Mouse (Mus musculus): ENCODE data around the gene Lrig3.

The Lrig3 gene

DNA sequence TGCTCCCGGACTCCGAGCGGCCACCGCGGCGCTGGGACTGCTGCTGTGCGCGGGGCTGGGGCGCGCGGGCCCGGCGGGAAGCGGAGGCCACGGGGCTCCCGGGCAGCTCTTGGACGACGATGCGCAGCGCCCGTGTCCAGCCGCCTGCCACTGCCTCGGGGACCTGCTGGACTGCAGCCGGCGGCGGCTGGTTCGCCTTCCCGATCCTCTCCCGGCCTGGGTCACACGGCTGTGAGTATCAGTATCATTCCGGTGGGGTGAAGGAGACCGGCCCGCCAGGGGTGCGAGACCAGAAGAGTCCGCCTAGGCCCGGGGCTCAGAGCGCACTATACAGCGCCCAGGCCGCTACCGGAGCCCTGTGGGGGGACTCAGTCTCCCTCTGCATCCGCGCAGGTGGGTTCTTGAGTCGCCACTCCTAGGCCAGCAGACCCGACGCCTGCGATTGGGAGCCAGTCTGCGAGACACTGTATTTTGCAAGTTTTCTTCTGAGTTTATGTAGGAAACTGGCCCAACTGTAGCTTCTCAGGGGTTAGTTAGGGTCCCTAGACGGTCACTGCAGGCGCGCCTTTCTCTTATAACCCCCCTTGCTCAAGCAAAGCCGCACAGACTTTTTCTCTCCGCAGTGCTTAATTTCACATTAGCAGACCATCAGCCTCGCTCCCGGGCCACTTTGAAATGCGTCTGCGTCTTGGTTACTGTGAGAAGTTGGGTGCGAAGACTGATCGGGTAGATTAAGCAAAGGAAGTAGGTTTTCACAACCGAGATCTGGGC lies 698 bp downstream of the Lrig3 start:
- no peak for DNase-seq

DNA sequence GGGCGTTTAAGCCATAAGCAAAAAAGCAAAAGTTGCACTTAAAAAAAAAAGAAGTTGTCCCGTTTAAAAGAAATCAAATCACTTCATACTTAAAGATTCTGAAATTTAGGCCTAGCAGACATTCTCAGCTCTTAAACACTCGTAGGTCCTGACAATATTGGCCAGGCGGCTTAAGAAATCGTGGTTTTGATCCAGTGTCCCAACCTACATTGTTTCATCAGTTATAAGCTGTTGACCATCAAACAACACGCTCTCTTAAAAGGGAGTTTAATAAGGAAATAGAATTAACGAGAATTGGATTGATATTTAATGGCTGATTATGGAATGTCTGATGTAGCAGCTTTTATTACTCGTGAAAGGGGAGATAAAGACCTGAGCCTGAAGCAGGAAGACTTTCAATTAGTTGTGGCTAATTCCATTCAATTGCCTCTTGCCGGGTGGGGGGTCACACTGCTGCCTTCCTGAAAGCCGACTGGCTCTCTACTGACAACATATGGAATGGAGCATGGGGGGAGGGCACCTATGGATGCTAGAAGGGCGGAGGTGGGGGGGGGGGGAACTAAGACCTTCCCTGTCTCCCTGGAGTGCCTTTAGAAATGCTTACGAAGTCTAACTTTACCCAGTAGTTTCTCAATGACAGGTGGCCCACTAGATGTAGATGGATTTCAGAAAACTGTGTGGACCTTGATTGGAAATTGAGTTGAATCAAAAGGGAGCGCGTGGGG lies 1.6 kb downstream of the Lrig3 start:
- no peak for DNase-seq

- DNase-seq = no peak
These were observed 2.5 kb downstream of the Lrig3 start for GRCm38 (mm10) chr10:125968191-125969132.

DNA sequence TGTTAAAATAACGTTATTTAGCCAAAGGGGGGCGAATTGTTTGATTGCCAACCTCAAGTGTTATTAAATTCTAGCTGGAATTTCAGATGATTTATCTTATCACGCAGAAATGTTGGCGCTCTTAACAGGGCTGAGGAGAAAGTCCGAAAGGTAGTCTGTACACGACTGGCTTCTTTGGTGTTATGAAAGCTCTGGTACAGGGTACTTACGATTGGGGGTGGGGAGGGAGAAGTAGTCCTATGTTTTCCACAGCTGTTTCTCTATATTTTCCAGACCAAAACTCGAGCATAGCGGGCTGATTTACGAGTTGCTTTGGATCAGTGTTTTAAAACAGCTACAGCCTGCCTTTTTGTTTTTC lies 3.1 kb downstream of the Lrig3 start:
- no peak for DNase-seq

DNA sequence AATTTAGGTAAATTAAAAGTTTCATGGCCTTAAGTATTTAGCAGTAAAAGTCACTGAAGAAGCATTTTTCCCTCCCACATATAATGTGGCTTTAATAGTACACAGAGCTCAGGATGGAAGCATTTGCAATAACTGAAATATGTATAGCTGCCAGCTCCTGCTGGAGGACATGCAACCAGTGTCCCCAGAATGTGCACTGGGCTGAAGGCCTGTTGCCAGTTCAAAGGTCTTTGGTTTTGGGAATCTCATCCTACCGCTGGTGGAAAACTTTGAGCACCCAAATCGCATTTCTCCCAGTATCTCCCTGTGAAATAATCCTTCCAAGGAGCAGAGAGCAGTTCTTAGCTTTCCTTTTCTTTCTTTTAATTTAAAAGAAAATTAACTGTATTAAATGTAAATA lies 4.1 kb downstream of the Lrig3 start:
- no peak for DNase-seq

DNA sequence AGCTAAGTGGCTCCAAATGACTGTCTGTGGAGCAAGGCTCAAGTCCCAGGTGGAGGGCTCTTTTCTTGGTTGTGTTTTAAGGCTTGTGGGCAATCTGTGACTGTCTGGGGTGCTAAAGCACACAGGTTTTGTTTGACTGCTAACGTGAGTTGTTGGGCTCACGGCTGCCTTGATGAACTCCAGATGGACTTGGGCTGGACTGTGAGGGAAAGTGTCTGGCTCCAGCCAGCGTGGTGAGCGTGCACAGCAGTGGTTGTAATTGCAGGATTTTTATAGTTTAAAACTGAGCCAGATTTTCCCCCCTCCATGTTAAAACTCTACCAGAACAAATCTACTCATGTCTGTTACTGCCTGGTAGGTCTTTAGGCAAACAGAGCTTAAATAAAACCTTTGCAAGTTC lies 4.5 kb downstream of the Lrig3 start:
- no peak for DNase-seq

- no peak for DNase-seq
These were observed 7.8 kb downstream of the Lrig3 start for GRCm38 (mm10) chr10:125973726-125974125.

- DNase-seq = no peak
These were observed 16.0 kb downstream of the Lrig3 start for GRCm38 (mm10) chr10:125981938-125982337.

GRCm38 (mm10) chr10:125984473-125985035 lies 18.6 kb downstream of the Lrig3 start:
- no peak for DNase-seq

GRCm38 (mm10) chr10:125985795-125986194 lies 19.8 kb downstream of the Lrig3 start:
- no peak for DNase-seq

- no peak for DNase-seq
These were observed 20.5 kb downstream of the Lrig3 start for GRCm38 (mm10) chr10:125986443-125986842.

- DNase-seq = no peak
These were observed 21.3 kb downstream of the Lrig3 start for GRCm38 (mm10) chr10:125987307-125987706.

DNA sequence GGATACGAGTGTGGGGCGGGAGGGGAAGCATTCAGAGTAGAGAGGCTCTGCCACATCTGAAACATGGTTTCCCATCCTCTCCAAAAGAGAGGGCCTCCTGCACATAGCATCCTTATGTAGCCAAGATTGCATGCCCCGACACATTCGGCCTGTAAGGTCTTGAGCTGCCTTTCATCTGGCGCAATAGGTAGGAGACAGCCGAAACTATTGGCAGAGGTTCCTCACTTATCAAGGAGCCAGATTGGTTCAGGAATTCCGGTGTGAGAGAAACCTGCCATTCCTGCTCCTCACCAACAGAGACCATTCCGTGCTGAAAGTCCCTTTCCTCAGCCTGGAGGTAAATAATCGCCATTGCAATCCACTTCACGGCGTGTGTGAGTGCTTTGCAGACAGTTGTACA lies 22.1 kb downstream of the Lrig3 start:
- no peak for DNase-seq

GRCm38 (mm10) chr10:125989890-125990289 lies 23.9 kb downstream of the Lrig3 start:
- DNase-seq = no peak

DNA sequence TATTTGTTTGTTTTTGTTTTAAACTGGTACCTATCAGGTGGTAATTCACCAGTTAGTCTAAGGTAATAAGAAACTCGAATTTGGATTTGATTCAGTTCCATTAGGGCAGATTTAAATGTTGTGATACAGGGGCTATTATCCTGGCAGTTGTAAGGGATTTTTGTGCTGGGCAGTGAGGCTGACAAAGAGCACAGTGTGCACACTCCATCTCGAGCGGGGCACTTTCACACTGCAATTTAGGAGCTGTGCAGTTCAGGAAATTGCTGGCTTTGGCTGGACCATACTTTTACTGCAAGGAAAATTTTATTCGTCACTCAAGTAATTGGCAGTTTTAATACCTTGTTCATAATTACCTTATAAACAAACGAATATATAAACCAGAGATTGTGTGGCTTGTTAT lies 24.4 kb downstream of the Lrig3 start:
- DNase-seq = no peak

DNA sequence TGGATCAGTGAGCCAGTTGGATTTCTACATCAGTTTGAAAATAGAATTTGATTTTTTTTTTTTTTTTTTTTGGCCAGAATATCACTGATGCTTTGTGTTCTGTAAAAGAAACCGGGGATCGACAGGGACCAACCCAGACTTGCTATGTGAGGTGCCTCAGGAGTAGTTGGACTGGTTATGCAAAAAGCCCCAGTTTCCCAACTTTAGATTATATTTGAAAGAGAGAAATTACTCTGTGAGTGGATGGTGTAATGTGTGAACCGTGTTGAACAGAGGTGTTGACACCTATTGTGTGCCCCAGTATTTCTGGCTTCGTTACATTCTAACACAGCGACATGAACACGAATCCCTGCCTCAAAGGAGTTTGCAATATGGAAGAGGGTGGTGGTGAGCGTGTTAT lies 25.9 kb downstream of the Lrig3 start:
- no peak for DNase-seq

GRCm38 (mm10) chr10:125994855-125995254 lies 28.9 kb downstream of the Lrig3 start:
- DNase-seq = no peak

GRCm38 (mm10) chr10:125995701-125996100 lies 29.7 kb downstream of the Lrig3 start:
- no peak for DNase-seq

- DNase-seq = no peak
These were observed 31.0 kb downstream of the Lrig3 start for GRCm38 (mm10) chr10:125996989-125997388.

DNA sequence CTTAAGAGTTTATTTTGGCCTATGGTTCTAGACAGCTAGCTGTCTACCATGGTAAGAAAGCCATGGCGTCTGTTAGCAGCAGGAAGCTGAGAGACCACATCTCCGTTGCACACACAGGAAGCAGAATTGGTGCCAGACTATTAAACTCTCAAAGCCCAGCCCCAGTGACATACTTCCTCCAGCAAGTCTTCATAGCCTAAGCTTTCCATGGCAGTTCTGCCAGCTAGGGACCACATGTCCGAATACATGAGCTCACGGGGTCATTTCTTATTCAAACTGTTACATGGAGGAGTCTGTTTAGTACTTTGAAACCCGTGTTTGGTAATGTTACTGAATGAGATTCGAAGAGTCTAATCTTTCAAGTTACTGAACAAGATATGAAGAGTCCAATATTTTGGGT lies 33.6 kb downstream of the Lrig3 start:
- DNase-seq = no peak

DNA sequence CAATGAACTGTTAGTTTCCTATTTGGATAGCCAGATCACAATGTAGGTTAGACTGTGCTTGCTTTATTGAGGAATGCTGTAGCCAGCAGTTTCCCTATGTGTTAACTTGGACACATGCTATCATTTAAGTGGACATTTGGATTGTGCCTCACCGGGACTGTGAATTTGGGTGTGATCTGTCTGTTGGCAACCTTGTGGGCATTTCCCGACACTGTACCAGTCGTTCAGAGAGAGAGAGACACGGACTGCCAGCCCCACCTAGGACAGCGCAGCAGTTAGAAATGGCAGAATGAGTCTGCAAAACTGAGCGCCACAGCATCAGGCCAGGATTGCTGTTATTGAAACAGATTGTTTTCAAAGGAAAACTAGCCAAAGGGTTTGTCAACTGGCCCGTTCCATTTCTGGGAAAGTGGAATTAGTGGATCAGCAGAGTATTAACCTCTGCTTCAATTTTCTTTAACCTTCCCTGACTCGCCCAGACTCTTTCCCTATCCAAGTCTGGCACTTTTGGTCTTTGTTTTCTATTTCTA lies 35.0 kb downstream of the Lrig3 start:
- no peak for DNase-seq

- DNase-seq = no peak
These were observed 36.2 kb downstream of the Lrig3 start for GRCm38 (mm10) chr10:126002081-126002755.
